33 mouse cellular contexts compared by ENCODE assay signal in the genomic region with DNA sequence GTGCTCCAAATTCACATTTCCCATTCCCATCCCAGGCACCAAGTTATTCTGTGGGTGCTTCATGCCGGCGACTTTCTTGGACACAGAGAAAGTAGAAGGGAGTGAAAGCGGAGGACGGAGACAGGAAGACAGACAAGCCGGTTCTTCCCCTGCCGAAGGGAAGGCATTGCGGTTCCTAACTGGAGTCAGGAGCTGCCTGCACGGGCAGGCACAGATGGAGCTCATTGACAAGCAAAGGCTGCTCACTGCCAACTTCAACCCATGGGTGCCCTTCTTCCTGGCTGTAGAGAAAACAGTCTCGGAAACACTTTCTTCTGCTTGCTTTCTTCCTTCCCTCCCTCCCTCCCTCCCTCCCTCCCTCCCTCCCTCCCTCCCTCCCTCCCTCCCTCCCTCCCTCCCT. TPM values are rescaled to one million over a fixed set of nuclear protein-coding genes. Genes with fewer than 3 reads are reported as not detected.
A peak's percentile ranks its signal among the peaks of the same experiment; 100 is the strongest.
DNase-seq lines count a peak whose midpoint lies in the region; ATAC-seq and TF ChIP-seq lines count a peak whose summit lies in the region.
"Had no signal": no experiment of that assay in that cellular context is flagged by ENCODE, and none has a peak within 500 bp of the region (broad histone marks: within the 10 kb centered on the region; RNA-seq: fewer than 3 reads in every experiment).

No protein-coding gene starts in this region.

- no peaks in the 10 kb centered on the region for H3K4me1 ChIP-seq in forebrain, embryonic 16.5 days (replicated peaks; ENCODE audit: control insufficient read depth, insufficient read depth, low read length)
- H3K4me1 ChIP-seq in forebrain, embryonic 11.5 days (replicated peaks; ENCODE audit: control insufficient read depth, insufficient read depth, low read length) = no peaks in the 10 kb centered on the region
- H3K4me1 ChIP-seq in midbrain, embryonic 16.5 days (ENCODE audit: control insufficient read depth, insufficient read depth, low read length) = no peaks in the 10 kb centered on the region
- H3K4me1 ChIP-seq: forebrain, embryonic 10.5 days; hindbrain, embryonic 10.5 days; hindbrain, embryonic 15.5 days; limb, embryonic 10.5 days; limb, embryonic 15.5 days; liver, embryonic 13.5 days; midbrain, embryonic 13.5 days had no signal

- no peak overlapping the region for H3K9ac ChIP-seq in forebrain, embryonic 16.5 days (replicated peaks; ENCODE audit: low read depth, low read length)
- H3K9ac ChIP-seq in forebrain, embryonic 11.5 days (ENCODE audit: low read length) = no peak overlapping the region
- no peak overlapping the region for H3K9ac ChIP-seq in midbrain, embryonic 16.5 days (ENCODE audit: low read depth, low read length)
- H3K9ac ChIP-seq: embryonic facial prominence, embryonic 13.5 days; heart, embryonic 13.5 days; hindbrain, embryonic 15.5 days; limb, embryonic 15.5 days; liver, embryonic 13.5 days; midbrain, embryonic 13.5 days had no signal

- 73% methylated on average over 9 of the region's 9 CpGs for WGBS in forebrain, embryonic 16.5 days
- WGBS in forebrain, embryonic 11.5 days = 87% methylated on average over 8 of the region's 9 CpGs
- WGBS in midbrain, embryonic 16.5 days = 79% methylated on average over 9 of the region's 9 CpGs

- H3K9me3 ChIP-seq in forebrain, embryonic 16.5 days (ENCODE audit: control insufficient read depth, low read length) = no peaks in the 10 kb centered on the region
- H3K9me3 ChIP-seq in forebrain, embryonic 11.5 days (ENCODE audit: control insufficient read depth, low read length) = no peaks in the 10 kb centered on the region
- H3K9me3 ChIP-seq in midbrain, embryonic 16.5 days (replicated peaks; ENCODE audit: control insufficient read depth, low read length, poor library complexity, severe bottlenecking) = no peaks in the 10 kb centered on the region
- H3K9me3 ChIP-seq: embryonic facial prominence, embryonic 13.5 days; forebrain, embryonic 10.5 days; heart, embryonic 13.5 days; hindbrain, embryonic 10.5 days; hindbrain, embryonic 15.5 days; limb, embryonic 10.5 days; limb, embryonic 15.5 days; liver, embryonic 13.5 days; midbrain, embryonic 13.5 days had no signal

- TF ChIP-seq POLR2A in brain, embryonic 14.5 days (IDR thresholded peaks at IDR 0.05; ENCODE audit: borderline replicate concordance, extremely low read depth, insufficient read depth, insufficient read length, poor library complexity, severe bottlenecking) = no peak

- no peaks in the 10 kb centered on the region for H3K27me3 ChIP-seq in forebrain, embryonic 16.5 days (replicated peaks; ENCODE audit: control insufficient read depth, insufficient read depth, low read length)
- H3K27me3 ChIP-seq in forebrain, embryonic 11.5 days (ENCODE audit: control insufficient read depth, insufficient read depth, low read length) = no peaks in the 10 kb centered on the region
- no peaks in the 10 kb centered on the region for H3K27me3 ChIP-seq in midbrain, embryonic 16.5 days (ENCODE audit: control insufficient read depth, insufficient read depth, low read depth, low read length)
- H3K27me3 ChIP-seq: embryonic facial prominence, embryonic 13.5 days; heart, embryonic 13.5 days; hindbrain, embryonic 15.5 days; limb, embryonic 15.5 days; liver, embryonic 13.5 days; midbrain, embryonic 13.5 days; Patski had no signal

- TF ChIP-seq CTCF in left cerebral cortex, adult 2 months (IDR thresholded peaks at IDR 0.05) = no peak
- no peak for TF ChIP-seq CTCF in brain, embryonic 14.5 days (IDR thresholded peaks at IDR 0.05; ENCODE audit: borderline replicate concordance, extremely low read depth, insufficient read depth, insufficient read length)

- H3K27ac ChIP-seq in forebrain, embryonic 16.5 days (ENCODE audit: low read length) = no peak overlapping the region
- H3K27ac ChIP-seq in forebrain, embryonic 11.5 days (ENCODE audit: low read depth, low read length) = no peak overlapping the region
- H3K27ac ChIP-seq in left cerebral cortex, adult 2 months = peak overlapping the region; percentile 32; the same call in 1 of the 2 replicates
- no peak overlapping the region for H3K27ac ChIP-seq in midbrain, embryonic 16.5 days (ENCODE audit: low read length)
- H3K27ac ChIP-seq: embryonic facial prominence, embryonic 13.5 days; forebrain, embryonic 10.5 days; gastrocnemius, adult 2 months; heart, embryonic 13.5 days; hindbrain, embryonic 10.5 days; hindbrain, embryonic 15.5 days; limb, embryonic 10.5 days; limb, embryonic 15.5 days; liver, embryonic 13.5 days; midbrain, embryonic 13.5 days had no signal

- H3K36me3 ChIP-seq in forebrain, embryonic 16.5 days (ENCODE audit: control insufficient read depth, insufficient read depth) = no peaks in the 10 kb centered on the region
- H3K36me3 ChIP-seq in forebrain, embryonic 11.5 days (ENCODE audit: control insufficient read depth, insufficient read depth, low read length) = no peaks in the 10 kb centered on the region
- no peaks in the 10 kb centered on the region for H3K36me3 ChIP-seq in midbrain, embryonic 16.5 days (ENCODE audit: control insufficient read depth, insufficient read depth, low read length)
- H3K36me3 ChIP-seq: embryonic facial prominence, embryonic 13.5 days; forebrain, embryonic 10.5 days; heart, embryonic 13.5 days; hindbrain, embryonic 10.5 days; hindbrain, embryonic 15.5 days; limb, embryonic 10.5 days; limb, embryonic 15.5 days; liver, embryonic 13.5 days; midbrain, embryonic 13.5 days had no signal

- ATAC-seq in forebrain, embryonic 16.5 days = peak; percentile 45; the same call in 1 of the 2 replicates
- ATAC-seq in forebrain, embryonic 11.5 days (replicated peaks; ENCODE audit: low FRiP score) = no peak
- ATAC-seq in midbrain, embryonic 16.5 days = no peak
- no peak for ATAC-seq in megakaryocyte progenitor cell, adult 5-6 weeks (replicated peaks; ENCODE audit: poor library complexity)
- ATAC-seq: inflammation-experienced regulatory T-cells, adult 6 months; lung, postnatal 0 days; midbrain, embryonic 13.5 days; Patski had no signal

- intact Hi-C loops in left cerebral cortex, adult 2 months (cut with DNase I) = no loop called here

- H3K4me3 ChIP-seq in forebrain, embryonic 16.5 days (replicated peaks; ENCODE audit: low read length) = no peak overlapping the region
- no peak overlapping the region for H3K4me3 ChIP-seq in forebrain, embryonic 11.5 days (ENCODE audit: low read depth, low read length)
- no peak overlapping the region for H3K4me3 ChIP-seq in left cerebral cortex, adult 2 months
- H3K4me3 ChIP-seq in midbrain, embryonic 16.5 days (ENCODE audit: low read depth, low read length) = no peak overlapping the region
- H3K4me3 ChIP-seq: embryonic facial prominence, embryonic 13.5 days; forebrain, embryonic 10.5 days; gastrocnemius, adult 2 months; heart, embryonic 13.5 days; hindbrain, embryonic 10.5 days; hindbrain, embryonic 15.5 days; limb, embryonic 10.5 days; limb, embryonic 15.5 days; liver, embryonic 13.5 days; midbrain, embryonic 13.5 days had no signal

- no peak overlapping the region for H3K4me2 ChIP-seq in forebrain, embryonic 16.5 days (ENCODE audit: low read length)
- H3K4me2 ChIP-seq in forebrain, embryonic 11.5 days (ENCODE audit: low read depth, low read length, severe bottlenecking) = no peak overlapping the region
- no peak overlapping the region for H3K4me2 ChIP-seq in midbrain, embryonic 16.5 days (ENCODE audit: low read length)
- H3K4me2 ChIP-seq: embryonic facial prominence, embryonic 13.5 days; heart, embryonic 13.5 days; hindbrain, embryonic 15.5 days; limb, embryonic 15.5 days; liver, embryonic 13.5 days; midbrain, embryonic 13.5 days had no signal

- no peak for DNase-seq in forebrain, embryonic 11.5 days (ENCODE audit: low spot score)
- DNase-seq in left cerebral cortex, adult 2 months (ENCODE audit: extremely low spot score in 1 of 2, low spot score in 2 of 2) = no peak
- no peak for DNase-seq in left cerebral cortex, adult 9 months (ENCODE audit: low spot score in 2 of 2)
- DNase-seq in brain, embryonic 14.5 days (ENCODE audit: low read depth) = peak; percentile 31
- peak; percentile 11 to 26 for DNase-seq in layer of hippocampus, postnatal 10 days (ENCODE audit: low spot score in 2 of 2)
- DNase-seq: adrenal gland, postnatal 14 days; cerebellum, adult 18-20 months; gastrocnemius, adult 2 months; gastrocnemius, postnatal 36 days; heart, adult 18-20 months; heart, postnatal 10 days; kidney, adult 11 months; kidney, postnatal 14 days; liver, embryonic 13.5 days; lung, adult 18-20 months; lung, postnatal 4 days; spleen, adult 18-20 months; thymus, postnatal 25 days had no signal

RNA-seq across cellular contexts. Expression of a gene that starts 43.8 kb away (rescaled TPM):
- polyA plus RNA-seq in forebrain, embryonic 16.5 days (2015; fragmentation: Nextera tagmentation; extraction: Ambion mirVana) = 229 and 237 TPM in 2 replicates
- 76.0 and 83.6 TPM in 2 replicates for polyA plus RNA-seq in forebrain, embryonic 11.5 days (2014; fragmentation: Nextera tagmentation; extraction: Ambion mirVana)
- 100 to 1,000 TPM; 279 TPM for total RNA-seq in left cerebral cortex, adult 2 months (2021)
- polyA plus RNA-seq in brain, embryonic 14.5 days (2012; rRNA removed) = 59.8 and 73.6 TPM in 2 replicates
- total RNA-seq in layer of hippocampus, postnatal 10 days (2021) = 100 to 1,000 TPM; 207 to 227 TPM
- polyA plus RNA-seq in midbrain, embryonic 16.5 days (2015; fragmentation: Nextera tagmentation; extraction: Ambion mirVana) = 177 and 180 TPM in 2 replicates
- total RNA-seq in megakaryocyte progenitor cell, adult 5-6 weeks (2015) = 0.61 and 0.77 TPM in 2 replicates
- 2.0 and 2.9 TPM in 2 replicates for total RNA-seq in megakaryocyte progenitor cell, adult 5-6 weeks (2017)
- total RNA-seq: MEL had no signal

Comparison
In these comparisons a context has a peak if more than half of its experiments do, and no peak if none do; other contexts are left out.
1. DNase-seq: peak in brain, embryonic 14.5 days (single experiment) and layer of hippocampus, postnatal 10 days (2 of 2); none in forebrain, embryonic 11.5 days (single experiment), left cerebral cortex, adult 2 months (0 of 2) and left cerebral cortex, adult 9 months (0 of 2).